Mouse (Mus musculus): Measurements from ENCODE around the gene Zfp719.

Gene Zfp719
- long read RNA-seq, experiment 1, full-length matches to known transcripts = 11 of 13 reads
- long read RNA-seq, experiment 1, partial matches to known transcripts = 1 of 13 reads
- long read RNA-seq, experiment 1, other reads (novel, unspliced or antisense) = 1 of 13 reads
- long read RNA-seq, experiment 2, full-length matches to known transcripts = 5 of 8 reads
- long read RNA-seq, experiment 2, partial matches to known transcripts = 2 of 8 reads
- long read RNA-seq, experiment 2, other reads (novel, unspliced or antisense) = 1 of 8 reads

DNA sequence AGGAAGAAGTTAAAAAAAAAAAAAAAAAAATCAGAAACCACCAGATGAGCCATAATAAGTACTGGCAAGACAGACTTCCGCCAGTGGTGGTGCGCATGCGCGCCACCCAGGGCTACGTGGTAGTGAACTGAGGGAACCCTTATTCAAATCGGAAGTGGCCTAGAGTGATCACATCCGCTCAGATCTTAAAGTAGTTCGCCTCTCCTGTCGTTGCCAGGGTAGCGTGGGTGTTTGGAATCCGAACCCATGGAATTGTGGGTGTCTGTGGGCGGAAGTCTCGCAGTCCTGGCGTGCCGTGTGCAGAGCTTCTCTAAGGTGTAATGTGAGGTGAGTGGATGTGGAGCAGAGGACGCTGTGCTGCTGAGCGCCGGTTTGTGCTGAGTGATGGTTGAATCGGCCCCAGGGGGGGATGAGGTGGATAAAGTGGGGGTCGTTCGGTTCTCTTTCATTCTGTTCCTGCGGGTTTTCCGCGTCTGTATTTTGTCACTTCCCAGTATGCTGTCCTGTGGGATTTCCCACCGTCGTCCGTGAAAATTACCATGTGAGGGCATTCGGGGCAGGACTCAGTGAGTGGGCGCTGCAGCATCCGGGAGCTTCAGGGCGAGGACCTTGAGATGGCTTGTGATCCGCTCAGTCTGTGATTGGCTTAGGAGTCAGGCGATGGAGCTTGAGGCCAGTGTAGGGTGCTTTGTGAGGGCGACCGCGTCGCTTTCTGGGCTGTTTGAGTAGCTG, at the start of gene Zfp719:
Gene Zfp719 (plus strand): TSS at position 171 of the 732 bp plus-strand sequence.
- intact Hi-C loops (cut with DNase I) = loop anchor here (5.0 kb wide), 2 partner anchors 93 to 137 kb away; partner anchors contain the start of genes Cldnd2, Ctu1, Etfb and Gm45233

GRCm38 (mm10) chr7:43530216-43530785, 49.1 kb upstream of the Zfp719 start:
- intact Hi-C loops (cut with DNase I) = no loop called here

DNA sequence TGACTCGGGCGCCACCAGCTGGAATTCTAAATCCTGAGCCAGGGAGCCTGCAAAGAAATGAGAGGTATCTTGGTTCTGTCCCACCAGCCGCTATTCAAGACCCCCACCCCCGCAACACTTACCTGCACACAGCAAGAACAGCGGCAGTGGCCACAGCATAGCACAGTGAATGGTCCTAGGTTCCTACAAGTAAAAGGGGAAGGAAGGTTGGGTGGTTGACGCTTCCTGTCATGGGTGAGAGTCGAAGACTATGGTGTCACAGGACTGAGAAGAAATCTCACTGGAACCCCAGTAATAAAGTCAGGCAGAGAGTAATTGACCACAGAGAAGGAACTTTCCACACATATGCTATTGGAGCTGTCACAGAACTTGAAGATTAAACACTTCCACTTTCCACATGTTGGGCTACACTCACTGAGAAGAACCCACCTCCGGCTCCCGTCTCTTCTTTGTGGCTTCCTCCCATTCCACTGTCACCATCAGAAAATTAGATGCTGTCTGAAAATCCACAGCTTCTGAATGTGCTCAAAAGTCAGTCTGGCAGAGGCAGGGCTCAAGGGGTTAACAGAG, 46.4 kb upstream of the Zfp719 start:
- intact Hi-C loops (cut with DNase I) = no loop called here

DNA sequence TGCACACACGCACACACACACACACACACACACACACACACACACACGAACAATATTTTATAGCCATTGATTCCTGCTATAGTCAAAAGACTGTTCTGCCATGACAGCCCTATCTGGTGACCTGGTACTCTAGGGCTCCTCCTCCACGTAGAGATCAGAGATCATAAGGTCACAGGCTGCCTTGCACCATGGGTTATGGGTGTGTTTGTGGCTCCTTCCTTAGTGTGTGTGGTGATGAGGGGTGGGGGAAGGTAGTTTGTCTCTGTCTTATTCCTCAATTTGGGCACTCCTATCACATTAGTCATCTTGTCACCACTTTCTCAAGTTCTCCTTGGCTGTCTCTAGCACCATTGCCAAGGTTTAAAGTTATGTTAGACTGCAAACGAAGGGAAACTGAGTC, 40.9 kb upstream of the Zfp719 start:
- intact Hi-C loops (cut with DNase I) = no loop called here

- intact Hi-C loops (cut with DNase I) = no loop called here
Observed at GRCm38 (mm10) chr7:43544225-43544977, 35.0 kb upstream of the Zfp719 start, which contains the start of gene Cd33. Cd33 (minus strand) TSS chr7:43544428.

GRCm38 (mm10) chr7:43545656-43546545, 33.5 kb upstream of the Zfp719 start:
- intact Hi-C loops (cut with DNase I) = no loop called here

DNA sequence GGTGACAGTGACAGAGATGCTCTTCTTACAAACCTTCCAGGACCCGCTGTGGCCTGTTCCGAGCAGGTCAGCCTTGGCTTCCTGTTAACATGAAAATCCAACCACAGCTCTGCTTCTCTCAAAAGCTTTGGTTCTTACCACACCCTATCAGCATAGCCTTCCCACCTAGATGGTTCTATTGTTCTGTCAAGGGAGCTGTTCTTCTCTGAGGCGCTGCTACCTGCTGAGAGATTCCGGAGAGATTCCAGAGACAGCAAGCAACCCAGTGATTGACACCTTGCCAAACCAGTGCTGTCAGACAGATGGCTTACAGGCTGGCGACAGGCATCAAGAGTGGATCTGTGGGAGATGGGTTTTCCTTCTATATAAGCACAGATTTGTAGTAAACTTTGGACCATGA, 31.7 kb upstream of the Zfp719 start:
- intact Hi-C loops (cut with DNase I) = no loop called here

- intact Hi-C loops (cut with DNase I) = no loop called here
Observed at GRCm38 (mm10) chr7:43548206-43548605, 31.2 kb upstream of the Zfp719 start.

DNA sequence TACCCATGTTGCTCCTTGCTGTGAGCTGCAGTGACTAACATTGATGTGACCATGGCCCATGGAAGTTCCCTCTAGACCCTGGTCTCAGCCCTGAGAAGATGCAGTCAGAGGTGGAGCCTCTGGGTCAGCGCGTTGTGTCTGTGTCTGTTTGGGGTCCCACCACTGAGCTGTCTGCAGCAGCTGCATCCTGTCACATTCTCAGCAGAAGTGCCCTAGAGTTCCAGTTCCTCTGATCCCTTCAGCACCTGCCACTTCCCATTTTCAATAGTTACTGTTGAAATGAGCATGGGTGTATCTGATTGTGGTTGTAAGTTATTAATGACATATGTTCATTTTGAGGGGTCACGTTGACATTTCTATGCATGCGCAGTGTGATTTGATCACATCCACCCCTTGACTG, 26.3 kb upstream of the Zfp719 start:
- intact Hi-C loops (cut with DNase I) = no loop called here

DNA sequence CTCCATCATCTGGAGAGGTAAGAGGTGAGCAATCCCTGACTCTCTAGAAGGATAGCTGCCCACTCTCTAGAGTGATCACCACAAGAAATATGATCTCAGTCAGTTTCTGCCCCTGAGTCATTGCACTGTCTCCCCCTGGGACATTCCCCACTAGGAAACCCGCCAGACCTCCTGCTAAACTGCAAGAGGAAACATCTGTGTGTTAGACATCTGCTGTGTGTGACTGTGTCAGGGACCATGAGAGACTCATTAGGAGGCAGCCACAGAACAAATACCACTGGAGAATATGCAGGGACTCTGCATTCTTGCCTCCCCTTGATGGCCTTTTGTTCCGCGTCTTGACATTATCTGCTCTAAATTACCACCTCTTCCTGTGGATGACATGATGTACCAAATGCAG, 24.9 kb upstream of the Zfp719 start:
- intact Hi-C loops (cut with DNase I) = no loop called here

- intact Hi-C loops (cut with DNase I) = no loop called here
Observed at GRCm38 (mm10) chr7:43555351-43555750, 24.1 kb upstream of the Zfp719 start.

DNA sequence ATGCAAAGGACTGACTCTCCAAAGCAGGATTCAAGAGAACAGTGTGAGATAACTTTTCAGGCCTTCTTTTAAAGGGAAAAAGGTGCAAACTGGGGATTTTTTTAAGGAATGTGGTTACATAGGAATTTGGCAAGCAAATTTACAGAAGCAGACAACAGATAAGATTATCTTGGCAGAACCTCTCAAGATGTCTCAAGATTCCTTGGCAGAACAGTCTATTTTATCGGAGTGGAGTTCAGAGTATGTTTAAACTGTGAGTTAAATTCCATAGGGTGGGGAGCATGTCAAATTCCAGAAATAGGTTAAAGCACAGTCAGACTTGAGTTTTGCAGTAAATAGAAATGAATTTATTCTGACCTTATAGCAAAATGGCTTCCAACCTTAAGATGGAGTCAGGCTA, 22.5 kb upstream of the Zfp719 start:
- intact Hi-C loops (cut with DNase I) = no loop called here

GRCm38 (mm10) chr7:43562006-43562633, 17.3 kb upstream of the Zfp719 start, which contains the start of gene Zfp658:
Zfp658 (plus strand) TSS chr7:43562256.
- intact Hi-C loops (cut with DNase I) = no loop called here

DNA sequence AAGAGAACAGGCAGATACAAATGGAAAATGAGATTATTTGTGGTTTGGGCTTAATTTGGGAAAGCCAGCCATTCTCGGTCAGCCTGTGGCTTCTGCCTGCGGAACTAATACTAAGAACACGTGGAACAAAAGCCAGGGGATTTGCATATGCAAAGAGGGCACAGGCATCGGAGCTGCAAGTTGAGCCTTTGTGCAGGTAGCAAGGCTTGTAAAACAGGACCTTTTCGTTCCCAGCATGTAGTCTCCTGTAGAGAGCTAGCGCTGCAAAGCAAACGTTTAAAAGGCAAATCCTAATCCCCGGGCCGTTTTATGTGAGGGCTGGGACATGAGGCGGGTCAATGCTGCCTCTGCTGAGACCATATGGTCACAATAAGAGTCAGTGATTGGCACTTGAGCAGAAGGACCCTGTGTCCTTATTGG, 16.7 kb upstream of the Zfp719 start:
- intact Hi-C loops (cut with DNase I) = no loop called here

DNA sequence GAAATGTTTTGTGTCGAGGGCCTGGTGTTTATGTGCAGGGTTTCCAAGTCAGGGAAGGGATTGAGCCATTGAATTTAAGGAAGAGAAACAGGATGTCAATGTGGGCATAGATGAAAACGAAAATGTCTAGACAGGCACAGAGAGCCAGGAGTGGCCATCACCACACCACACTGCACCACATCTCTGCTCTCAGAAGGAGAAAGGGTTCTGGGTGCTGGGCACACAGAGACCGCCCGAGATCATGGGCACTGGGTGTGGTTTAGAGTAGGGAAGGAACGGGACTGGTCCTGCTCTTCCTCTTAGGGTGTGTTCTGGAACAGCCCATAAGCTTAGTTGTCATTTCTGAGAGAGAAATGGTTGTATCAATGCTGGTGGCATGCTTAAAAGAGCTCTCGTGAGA, 16.1 kb upstream of the Zfp719 start:
- intact Hi-C loops (cut with DNase I) = no loop called here

- intact Hi-C loops (cut with DNase I) = no loop called here
Observed at GRCm38 (mm10) chr7:43571216-43571615, 8.2 kb upstream of the Zfp719 start.

DNA sequence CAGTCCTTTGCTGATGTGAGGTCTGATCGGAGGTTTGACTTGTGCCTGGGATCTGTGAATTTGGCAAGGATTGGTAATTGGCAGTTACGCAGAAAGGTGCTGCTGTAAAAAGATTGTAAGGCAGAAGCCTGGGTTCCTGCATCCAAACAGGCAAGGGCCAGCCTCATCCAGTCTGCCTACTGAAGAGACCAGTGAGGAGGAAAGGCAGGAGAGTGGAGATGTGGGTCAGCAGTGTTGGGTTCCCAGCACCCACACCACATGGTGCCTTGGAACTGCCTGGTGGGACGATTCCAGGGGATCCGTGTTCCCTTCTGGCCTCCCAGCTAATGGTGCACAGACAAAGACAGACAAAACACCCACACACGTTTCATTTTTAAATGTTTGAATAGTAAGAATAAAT, 1.1 kb downstream of the Zfp719 start:
- intact Hi-C loops (cut with DNase I) = loop anchor here (5.0 kb wide), 1 partner anchor 92 kb away; the partner anchor contains the start of gene Ctu1

DNA sequence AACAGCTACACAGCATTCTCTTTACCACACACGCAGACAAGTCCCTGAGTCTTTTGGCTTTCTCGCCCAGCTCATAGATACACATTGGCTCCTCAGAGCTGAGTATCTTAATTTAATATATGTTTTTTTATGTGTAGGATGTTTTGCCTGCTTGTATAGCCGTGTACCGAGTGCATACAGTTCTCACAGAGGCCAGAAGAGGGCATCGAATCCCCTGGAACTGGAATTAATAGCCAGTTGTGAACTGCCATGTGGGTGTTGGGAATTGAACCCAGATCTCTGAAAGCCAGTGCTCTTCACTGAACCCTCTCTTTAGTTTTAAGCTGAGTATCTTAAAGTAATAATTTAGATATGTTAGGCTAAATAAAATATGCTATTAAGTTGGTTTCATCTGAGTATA, 5.4 kb downstream of the Zfp719 start:
- intact Hi-C loops (cut with DNase I) = loop anchor here (5.0 kb wide), 1 partner anchor 88 kb away; the partner anchor contains the start of gene Ctu1

- intact Hi-C loops (cut with DNase I) = no loop called here
Observed at GRCm38 (mm10) chr7:43601884-43602283, 22.5 kb downstream of the Zfp719 start.

Data from adrenal gland (tissue).